Mouse (Mus musculus): ENCODE measurements around the gene Aqp7. TPM values are rescaled to one million over a fixed set of nuclear protein-coding genes. Genes with fewer than 3 reads are reported as not detected.

Aqp7 gene
- polyA plus RNA-seq, 1 experiment from 2014 or later, result not detected

DNA sequence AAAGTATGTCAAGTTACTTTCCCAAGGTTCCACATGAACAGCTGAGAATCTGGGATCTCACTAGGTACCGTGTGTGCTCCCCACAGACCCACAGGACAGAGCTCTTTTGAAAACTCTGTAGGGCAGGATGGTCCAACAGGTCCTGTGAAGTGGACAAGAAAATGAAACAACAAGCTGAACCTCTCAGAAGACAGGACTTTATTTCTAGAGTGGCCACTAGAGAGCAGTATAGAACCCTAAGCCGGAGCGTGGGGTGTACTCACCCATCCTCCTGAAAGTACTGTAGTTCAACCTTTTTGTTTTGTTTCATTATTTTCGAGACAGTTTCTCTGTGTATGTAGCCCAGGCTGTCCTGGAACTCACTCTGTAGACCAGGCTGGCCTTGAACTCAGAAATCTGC is 19.7 kb downstream of the Aqp7 start:
- peaks cover 51% of the 10 kb centered on the region for H3K36me3 ChIP-seq

DNA sequence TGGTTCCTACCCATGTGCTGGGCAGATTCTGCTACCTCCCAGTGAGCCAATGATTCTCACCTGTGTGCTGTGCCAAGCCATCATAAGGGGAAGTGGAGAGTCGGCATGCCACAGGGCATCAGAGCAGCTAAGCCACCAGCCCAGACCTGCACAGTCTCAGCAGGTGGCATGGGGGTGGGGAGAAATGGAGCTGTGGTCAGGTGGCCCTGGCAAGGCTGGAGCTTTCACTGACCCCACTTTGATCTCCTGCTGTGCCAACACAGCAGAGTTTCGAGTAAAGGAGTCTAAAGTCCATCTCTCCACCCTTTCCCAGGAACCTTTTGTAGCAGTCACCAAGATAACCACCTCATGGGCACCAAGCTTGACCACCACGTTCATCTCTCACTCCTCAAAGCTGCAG is 20.1 kb downstream of the Aqp7 start:
- H3K4me3 ChIP-seq, result no peak overlapping the region
- peaks cover 54% of the 10 kb centered on the region for H3K36me3 ChIP-seq
- no peaks in the 10 kb centered on the region for H3K27me3 ChIP-seq
- no peak overlapping the region for H3K4me2 ChIP-seq
- no peak for ATAC-seq (ENCODE audit: low FRiP score)
- no peaks in the 10 kb centered on the region for H3K4me1 ChIP-seq (replicated peaks)
- H3K9me3 ChIP-seq, result no peaks in the 10 kb centered on the region
- WGBS, result 92% methylated on average over 3 of the region's 3 CpGs
- H3K9ac ChIP-seq, result no peak overlapping the region
- no peak overlapping the region for H3K27ac ChIP-seq

More for the DNA sequence above, 19.7 kb downstream of the Aqp7 start:
- Histone ChIP-seq H3K4me1 (replicated peaks) (no peaks in the 10 kb centered on the region), H3K9ac (no peak overlapping the region), H3K27me3 (no peaks in the 10 kb centered on the region), H3K4me2 (no peak overlapping the region), H3K4me3 (no peak overlapping the region), H3K9me3 (no peaks in the 10 kb centered on the region), H3K27ac (no peak overlapping the region)
- no peak for ATAC-seq (ENCODE audit: low FRiP score)
- 82% methylated on average over 4 of the region's 4 CpGs for WGBS

DNA sequence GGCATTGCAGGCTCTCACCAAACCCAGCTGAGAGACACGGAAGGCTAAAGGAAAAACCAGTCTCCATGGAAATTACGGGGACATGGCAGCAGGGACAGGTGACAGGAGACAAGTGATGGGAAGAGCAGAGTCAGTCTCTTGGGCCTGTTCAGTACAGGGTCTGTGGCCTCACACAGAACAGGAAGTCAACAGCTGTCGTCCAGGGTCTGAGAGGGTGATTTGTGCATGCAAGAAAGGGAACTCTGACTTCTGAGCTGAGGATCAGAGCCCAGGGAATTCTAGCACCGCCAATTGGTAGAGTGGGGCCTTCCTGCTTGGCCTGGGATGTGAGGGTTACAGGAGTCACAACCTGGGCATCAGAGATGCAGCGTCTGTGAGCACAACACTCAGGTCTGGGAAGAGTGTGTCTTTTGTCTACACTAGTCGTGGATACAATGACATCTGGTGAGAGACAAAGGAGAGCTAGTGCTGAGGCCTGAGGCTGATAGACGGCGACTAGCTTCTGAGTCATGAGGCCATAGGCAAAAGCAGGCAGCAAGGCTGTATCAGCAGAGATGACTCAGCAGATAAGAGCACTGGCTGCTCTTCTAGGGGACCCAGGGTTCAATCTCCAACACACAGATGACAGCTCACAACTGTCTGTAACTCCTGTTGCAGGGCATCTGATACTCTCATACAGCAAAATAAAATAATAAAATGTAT is 21.7 kb downstream of the Aqp7 start:
- H3K36me3 ChIP-seq, result peaks cover 67% of the 10 kb centered on the region
- H3K4me3 ChIP-seq, result no peak overlapping the region
- no peak overlapping the region for H3K27ac ChIP-seq
- ATAC-seq (ENCODE audit: low FRiP score), result no peak
- WGBS, result 55% methylated on average over 8 of the region's 8 CpGs
- no peak overlapping the region for H3K9ac ChIP-seq
- no peaks in the 10 kb centered on the region for H3K4me1 ChIP-seq (replicated peaks)
- no peak overlapping the region for H3K4me2 ChIP-seq
- no peaks in the 10 kb centered on the region for H3K9me3 ChIP-seq
- no peaks in the 10 kb centered on the region for H3K27me3 ChIP-seq

DNA sequence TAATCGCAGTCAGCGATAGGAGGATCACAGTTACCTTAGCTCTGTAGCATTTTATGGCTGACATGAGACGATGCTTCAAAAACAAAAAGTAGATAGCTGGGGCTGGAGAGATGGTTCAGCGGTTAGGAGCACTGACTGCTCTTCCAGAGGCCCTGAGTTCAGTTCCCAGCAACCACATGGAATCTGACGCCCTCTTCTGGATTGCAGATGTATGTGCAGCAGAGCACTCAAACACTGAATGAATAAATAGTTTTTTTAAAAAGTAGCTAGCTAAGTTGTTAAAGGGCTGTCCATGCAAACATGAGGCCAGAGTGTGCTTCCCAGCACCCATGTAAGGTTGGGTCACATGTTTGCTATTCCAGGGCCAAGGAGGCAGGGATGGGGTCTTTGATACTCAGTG is 26.8 kb downstream of the Aqp7 start:
- WGBS, result 90% methylated on average over 5 of the region's 5 CpGs
- no peaks in the 10 kb centered on the region for H3K27me3 ChIP-seq
- H3K9me3 ChIP-seq, result no peaks in the 10 kb centered on the region
- H3K36me3 ChIP-seq, result peaks cover 77% of the 10 kb centered on the region
- H3K4me2 ChIP-seq, result no peak overlapping the region
- H3K4me3 ChIP-seq, result no peak overlapping the region
- H3K27ac ChIP-seq, result no peak overlapping the region
- no peaks in the 10 kb centered on the region for H3K4me1 ChIP-seq (replicated peaks)
- ATAC-seq (ENCODE audit: low FRiP score), result no peak
- no peak overlapping the region for H3K9ac ChIP-seq

DNA sequence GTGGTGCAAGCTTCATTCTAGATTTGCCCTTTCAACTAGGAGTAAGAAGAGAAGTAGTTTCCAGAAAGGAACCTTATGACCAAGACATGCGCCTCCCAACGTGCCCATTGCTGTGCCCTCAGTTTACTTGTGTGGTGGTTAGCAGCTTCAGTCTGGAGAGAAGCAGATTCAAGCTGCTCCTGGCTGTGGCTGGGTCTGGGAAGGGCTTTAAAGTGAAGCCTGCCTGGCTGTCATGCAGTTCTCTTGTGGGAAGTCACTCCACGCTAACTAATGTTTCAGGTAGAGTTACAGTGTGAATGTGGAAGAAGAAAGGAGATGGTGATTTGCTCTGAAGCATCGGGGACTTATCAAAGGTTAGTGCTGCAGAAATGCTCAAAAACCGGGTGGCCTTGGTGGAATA is 32.1 kb downstream of the Aqp7 start:
- no peak overlapping the region for H3K4me2 ChIP-seq
- H3K27ac ChIP-seq, result no peak overlapping the region
- H3K36me3 ChIP-seq, result peaks cover 86% of the 10 kb centered on the region
- no peaks in the 10 kb centered on the region for H3K9me3 ChIP-seq
- H3K4me1 ChIP-seq (replicated peaks), result no peaks in the 10 kb centered on the region
- no peak overlapping the region for H3K4me3 ChIP-seq
- no peaks in the 10 kb centered on the region for H3K27me3 ChIP-seq
- WGBS, result 98% methylated on average over 5 of the region's 5 CpGs
- no peak for ATAC-seq (ENCODE audit: low FRiP score)
- H3K9ac ChIP-seq, result no peak overlapping the region

DNA sequence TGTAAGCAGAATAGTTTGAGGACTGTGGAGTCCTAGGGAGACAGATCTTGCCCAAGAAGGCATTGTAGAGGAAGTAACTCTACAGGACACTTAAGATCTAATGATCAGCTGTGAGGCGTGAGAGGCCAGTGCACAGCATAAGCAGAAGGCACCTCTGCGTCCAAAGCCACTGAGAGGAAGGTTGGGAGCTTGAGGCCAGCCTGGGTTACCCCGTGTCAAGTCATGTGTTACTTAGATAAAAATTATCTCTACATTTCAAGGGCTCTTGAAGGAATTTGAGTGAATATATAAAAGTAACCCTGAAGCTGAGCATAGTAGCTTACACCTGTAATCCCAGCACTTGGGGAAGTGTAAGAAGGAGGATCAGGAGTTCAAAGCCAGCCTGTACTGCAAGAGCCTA is 34.6 kb downstream of the Aqp7 start:
- H3K27ac ChIP-seq, result no peak overlapping the region
- no peak for ATAC-seq (ENCODE audit: low FRiP score)
- H3K4me3 ChIP-seq, result no peak overlapping the region
- 97% methylated on average over 3 of the region's 3 CpGs for WGBS
- no peak overlapping the region for H3K9ac ChIP-seq
- no peaks in the 10 kb centered on the region for H3K27me3 ChIP-seq
- no peaks in the 10 kb centered on the region for H3K4me1 ChIP-seq (replicated peaks)
- peaks cover 92% of the 10 kb centered on the region for H3K36me3 ChIP-seq
- no peaks in the 10 kb centered on the region for H3K9me3 ChIP-seq
- H3K4me2 ChIP-seq, result no peak overlapping the region

DNA sequence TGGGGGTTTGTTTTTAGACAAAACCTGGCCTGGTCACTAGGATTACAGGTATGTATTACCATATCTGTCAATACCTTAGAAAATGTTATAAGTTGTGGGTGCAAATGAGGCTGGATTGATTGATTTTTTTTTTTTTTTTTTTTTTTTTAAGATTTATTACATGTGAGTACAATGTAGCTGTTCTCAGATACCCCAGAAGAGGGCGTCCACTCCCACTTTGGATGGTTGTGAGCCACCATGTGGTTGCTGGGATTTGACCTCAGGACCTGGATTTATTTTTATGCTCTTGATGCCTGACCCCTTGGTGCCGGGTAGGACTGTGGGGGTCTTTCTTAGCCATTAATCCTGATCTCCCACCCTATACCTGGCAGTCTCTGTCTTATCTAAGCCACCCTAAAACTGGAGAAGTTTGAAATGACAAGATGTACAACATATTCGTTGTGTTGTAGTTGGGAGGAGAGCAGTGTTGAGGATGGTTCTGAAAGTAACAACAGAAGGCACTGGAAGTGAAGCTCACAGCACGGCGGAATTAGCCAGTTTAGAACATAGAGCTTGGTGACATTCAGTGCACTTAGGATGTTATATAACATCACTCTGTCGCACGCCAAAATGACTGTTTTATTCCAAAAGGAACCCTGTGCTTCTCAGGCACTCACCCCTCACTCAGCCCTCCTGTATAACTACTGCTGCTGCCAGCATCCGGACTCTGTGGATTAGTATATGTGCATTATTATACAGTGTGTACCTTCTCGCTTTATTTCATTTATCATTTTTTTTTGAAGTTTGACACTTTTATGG is 46.9 kb downstream of the Aqp7 start:
- Histone ChIP-seq H3K27ac (no peak overlapping the region), H3K4me1 (replicated peaks) (no peaks in the 10 kb centered on the region), H3K36me3 (peaks cover 89% of the 10 kb centered on the region), H3K9me3 (no peaks in the 10 kb centered on the region), H3K27me3 (no peaks in the 10 kb centered on the region), H3K4me2 (no peak overlapping the region), H3K9ac (no peak overlapping the region), H3K4me3 (no peak overlapping the region)
- WGBS, result 94% methylated on average over 9 of the region's 9 CpGs
- no peak for ATAC-seq (ENCODE audit: low FRiP score)

DNA sequence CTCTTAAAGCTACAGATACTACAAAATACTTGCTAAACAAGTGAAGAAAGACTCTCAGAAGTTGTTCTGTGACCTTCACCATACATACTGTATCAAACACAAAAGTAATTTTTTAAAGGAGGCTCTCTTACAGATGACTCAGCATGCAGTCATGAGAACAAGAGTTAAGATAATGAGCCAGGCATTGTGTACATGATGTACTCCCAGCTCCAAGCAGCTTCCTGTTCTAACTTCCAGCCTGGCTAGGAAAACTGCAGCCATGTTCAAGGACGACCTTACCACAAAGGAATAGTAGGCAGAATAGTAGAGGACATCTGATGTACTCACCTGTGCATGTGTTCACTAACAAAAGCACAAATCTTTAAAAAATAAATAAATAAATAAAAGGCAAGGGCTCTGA is 47.7 kb downstream of the Aqp7 start:
- WGBS, result 86% methylated on average over 1 of the region's 1 CpGs
- H3K4me3 ChIP-seq, result no peak overlapping the region
- no peaks in the 10 kb centered on the region for H3K9me3 ChIP-seq
- no peak overlapping the region for H3K9ac ChIP-seq
- H3K27me3 ChIP-seq, result no peaks in the 10 kb centered on the region
- no peak overlapping the region for H3K4me2 ChIP-seq
- H3K27ac ChIP-seq, result no peak overlapping the region
- H3K4me1 ChIP-seq (replicated peaks), result no peaks in the 10 kb centered on the region
- peaks cover 94% of the 10 kb centered on the region for H3K36me3 ChIP-seq
- no peak for ATAC-seq (ENCODE audit: low FRiP score)

DNA sequence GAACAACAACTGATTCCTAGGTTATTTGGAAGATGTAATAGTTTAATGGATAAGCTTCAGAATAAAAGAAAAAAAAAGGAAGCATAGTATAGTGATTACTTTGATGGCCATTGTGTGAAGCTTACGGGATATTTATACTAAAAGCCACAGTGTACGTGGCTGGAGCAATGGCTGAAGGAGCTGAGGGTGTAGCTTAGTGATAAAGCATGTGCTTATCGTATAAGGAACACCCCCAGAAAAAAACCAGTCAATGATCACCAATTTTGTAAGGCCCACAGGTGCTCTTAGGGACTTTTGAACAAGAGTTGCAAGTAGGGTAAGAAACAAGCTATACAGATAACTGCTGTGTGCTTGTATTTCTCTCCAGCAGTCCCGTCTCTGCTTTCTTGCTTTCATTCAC is 50.0 kb downstream of the Aqp7 start:
- Histone ChIP-seq H3K9ac (no peak overlapping the region), H3K36me3 (peaks cover 93% of the 10 kb centered on the region), H3K4me2 (no peak overlapping the region), H3K27ac (no peak overlapping the region), H3K4me1 (replicated peaks) (no peaks in the 10 kb centered on the region), H3K9me3 (no peaks in the 10 kb centered on the region), H3K27me3 (no peaks in the 10 kb centered on the region), H3K4me3 (no peak overlapping the region)
- 95% methylated on average over 4 of the region's 4 CpGs for WGBS
- ATAC-seq (ENCODE audit: low FRiP score), result no peak

DNA sequence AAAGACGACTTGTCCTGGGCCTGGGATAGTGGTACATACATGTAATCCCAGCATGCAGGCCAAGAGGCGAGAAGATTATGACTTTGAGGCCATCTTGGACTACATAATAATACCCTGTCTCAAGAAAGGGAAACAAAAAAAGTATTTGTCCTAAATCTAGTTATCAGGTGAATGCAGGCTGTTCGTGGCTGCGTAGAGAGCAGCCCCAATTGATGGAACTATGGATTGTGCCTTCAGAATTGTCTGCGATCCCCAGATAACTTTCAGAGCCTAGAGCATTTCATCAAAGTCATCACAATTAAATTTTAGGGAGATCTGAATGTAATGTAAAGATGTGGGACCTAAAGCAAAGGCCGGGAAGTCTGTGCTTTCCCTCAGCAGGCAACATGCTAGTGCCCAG is 51.6 kb downstream of the Aqp7 start:
- Histone ChIP-seq H3K4me3 (no peak overlapping the region), H3K27ac (no peak overlapping the region), H3K9me3 (no peaks in the 10 kb centered on the region), H3K9ac (no peak overlapping the region), H3K27me3 (no peaks in the 10 kb centered on the region), H3K36me3 (peaks cover 94% of the 10 kb centered on the region), H3K4me2 (no peak overlapping the region), H3K4me1 (replicated peaks) (no peaks in the 10 kb centered on the region)
- WGBS, result 97% methylated on average over 6 of the region's 6 CpGs
- no peak for ATAC-seq (ENCODE audit: low FRiP score)

DNA sequence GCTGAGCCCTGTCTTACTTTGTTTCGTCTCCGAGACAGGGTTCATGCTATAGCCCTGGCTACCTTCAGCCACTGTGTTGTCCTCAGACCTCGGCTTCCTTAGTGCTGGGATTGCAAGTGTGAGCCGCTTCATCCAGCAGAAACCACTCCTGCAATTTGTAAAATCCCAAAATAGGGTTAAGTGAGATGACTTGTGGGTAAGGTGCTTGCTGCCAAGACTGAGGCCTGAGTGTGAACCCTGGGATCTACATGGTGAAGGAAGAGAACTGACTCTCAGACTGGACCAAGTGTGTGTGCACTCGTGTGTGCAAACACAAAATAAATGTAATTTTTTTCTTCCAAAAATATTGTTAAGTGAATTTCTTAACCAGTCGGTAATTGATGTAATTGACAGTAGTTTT is 58.3 kb downstream of the Aqp7 start:
- Histone ChIP-seq H3K9me3 (no peaks in the 10 kb centered on the region), H3K27me3 (no peaks in the 10 kb centered on the region), H3K4me1 (replicated peaks) (no peaks in the 10 kb centered on the region), H3K36me3 (peaks cover 92% of the 10 kb centered on the region), H3K9ac (no peak overlapping the region), H3K27ac (no peak overlapping the region), H3K4me2 (no peak overlapping the region), H3K4me3 (no peak overlapping the region)
- WGBS, result 86% methylated on average over 6 of the region's 6 CpGs
- ATAC-seq (ENCODE audit: low FRiP score), result no peak

DNA sequence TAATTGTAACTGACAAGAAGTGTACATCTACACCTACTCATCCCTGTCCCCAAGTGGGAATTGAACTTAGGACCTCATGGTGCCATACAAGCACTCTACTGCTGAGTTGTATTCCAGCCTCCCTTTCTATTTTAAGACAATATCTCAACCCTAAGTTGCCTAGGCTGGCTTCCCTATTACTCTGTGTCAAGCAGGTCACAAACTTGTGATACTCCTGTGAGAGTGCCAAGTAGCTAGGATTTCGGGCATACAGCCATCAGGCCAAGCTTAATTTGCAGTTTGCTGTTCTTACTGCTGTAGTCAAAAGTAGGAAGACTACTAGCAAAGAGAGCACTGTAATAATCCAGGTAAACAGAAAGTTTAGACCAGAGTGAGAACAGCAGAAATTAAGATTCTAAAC is 64.3 kb downstream of the Aqp7 start:
- no peak overlapping the region for H3K27ac ChIP-seq
- H3K9me3 ChIP-seq, result no peaks in the 10 kb centered on the region
- H3K9ac ChIP-seq, result no peak overlapping the region
- no peaks in the 10 kb centered on the region for H3K4me1 ChIP-seq (replicated peaks)
- H3K4me3 ChIP-seq, result no peak overlapping the region
- ATAC-seq (ENCODE audit: low FRiP score), result no peak
- WGBS, result 88% methylated on average over 1 of the region's 1 CpGs
- H3K36me3 ChIP-seq, result peaks cover 66% of the 10 kb centered on the region
- H3K4me2 ChIP-seq, result no peak overlapping the region
- no peaks in the 10 kb centered on the region for H3K27me3 ChIP-seq

Measured in hindbrain, embryonic 13.5 days (tissue).